Mouse (Mus musculus) 416B (cell line): ENCODE results near the gene Agfg2.
"Not testable (repeated sequence)": the region's sequence is repeated elsewhere in the genome, so short reads cannot be mapped to it uniquely, and the experiment has no call there.

Source experiments
- DNase-seq: peaks from one replicate; pipeline ENCODE4 v3.0.0; 2011; ENCODE audit warnings: low read depth

Agfg2 gene

DNA sequence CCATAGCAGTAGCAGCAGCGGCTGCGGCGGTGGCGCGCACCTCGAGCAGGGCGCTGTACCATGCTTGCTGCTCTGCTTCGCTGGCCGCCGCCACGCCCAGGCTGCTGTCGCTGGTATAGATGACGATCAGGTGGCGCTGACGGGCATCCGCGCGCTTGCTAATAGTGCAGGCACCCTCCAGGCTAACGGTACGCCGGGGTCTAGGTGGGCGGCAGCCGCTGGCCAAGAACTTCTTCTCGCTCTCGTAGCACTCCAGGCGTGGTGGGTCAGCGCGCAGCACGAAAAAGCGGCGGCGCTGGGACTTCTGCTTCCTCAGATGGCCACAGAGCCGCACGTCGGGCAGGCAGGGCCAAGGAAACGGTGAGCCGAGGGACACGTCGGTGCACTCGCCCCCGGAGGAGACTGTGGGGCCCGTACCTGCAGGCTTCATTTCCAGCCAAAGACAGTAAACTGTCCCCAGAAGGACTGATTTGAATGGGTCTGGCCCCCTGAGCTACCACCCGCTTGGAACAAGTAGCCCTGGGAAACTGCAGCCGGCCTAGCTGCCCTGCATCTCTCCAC, 39.4 kb downstream of the Agfg2 start:
- no peak for DNase-seq

- no peak for DNase-seq
Observed at GRCm38 (mm10) chr5:137644484-137644883, 40.0 kb downstream of the Agfg2 start.

DNA sequence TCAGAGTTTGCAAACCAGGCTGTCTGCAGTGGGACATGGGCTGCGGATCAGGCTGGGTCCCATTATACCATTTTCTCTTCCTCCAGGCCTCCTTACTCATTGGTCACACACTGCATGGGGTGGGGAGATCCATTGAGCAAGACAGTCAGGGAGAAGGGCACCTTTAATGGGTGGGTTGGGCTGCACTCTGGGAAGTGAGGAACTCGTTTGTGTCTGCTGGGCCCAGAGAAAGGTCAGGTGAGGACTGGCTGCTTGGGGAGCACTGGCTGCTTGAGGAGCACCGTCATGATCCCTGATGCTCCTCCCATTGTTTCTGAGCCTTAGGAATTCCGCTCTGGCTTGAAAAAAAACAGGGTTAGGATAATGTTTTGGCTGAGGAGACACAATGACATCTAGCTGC, 41.6 kb downstream of the Agfg2 start:
- no peak for DNase-seq

DNA sequence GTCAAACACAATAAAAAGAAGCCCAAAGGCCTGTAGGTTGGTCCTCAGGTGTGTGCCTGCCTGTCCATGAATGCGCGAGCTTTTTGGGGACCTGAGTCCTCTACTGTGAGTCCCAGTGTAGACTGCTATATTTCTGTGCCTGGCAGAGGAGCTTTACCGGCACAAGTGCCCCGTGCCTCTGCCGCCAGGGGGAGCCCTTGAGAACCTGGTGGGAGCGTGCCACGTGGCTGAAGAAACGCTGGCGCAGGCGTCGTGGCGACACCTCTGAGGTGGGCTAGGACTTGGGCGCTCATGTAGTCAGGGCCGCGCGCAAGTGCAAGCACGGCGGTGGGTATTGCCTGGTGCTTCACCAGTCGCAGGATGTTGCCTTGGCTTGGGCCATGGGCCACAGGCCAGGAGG, 43.5 kb downstream of the Agfg2 start, which contains the start of gene Sap25:
Gene Sap25 (plus strand): TSS at position 281 of the 400 bp plus-strand sequence.
- DNase-seq = peak; percentile 32

- DNase-seq = no peak
Observed at GRCm38 (mm10) chr5:137639472-137639871, 45.1 kb downstream of the Agfg2 start.

- no peak for DNase-seq
Observed at GRCm38 (mm10) chr5:137633397-137634084, 51.0 kb downstream of the Agfg2 start.

GRCm38 (mm10) chr5:137631591-137631990, 52.9 kb downstream of the Agfg2 start:
- DNase-seq = no peak

GRCm38 (mm10) chr5:137631171-137631570, 53.4 kb downstream of the Agfg2 start:
- peak; percentile 87 for DNase-seq

- DNase-seq = peak; percentile 40
Observed at GRCm38 (mm10) chr5:137630602-137631001, 53.9 kb downstream of the Agfg2 start.

- DNase-seq = peak; percentile 56
Observed at GRCm38 (mm10) chr5:137629906-137630545, 54.5 kb downstream of the Agfg2 start.

- DNase-seq = no peak
Observed at GRCm38 (mm10) chr5:137629306-137629721, 55.2 kb downstream of the Agfg2 start.

DNA sequence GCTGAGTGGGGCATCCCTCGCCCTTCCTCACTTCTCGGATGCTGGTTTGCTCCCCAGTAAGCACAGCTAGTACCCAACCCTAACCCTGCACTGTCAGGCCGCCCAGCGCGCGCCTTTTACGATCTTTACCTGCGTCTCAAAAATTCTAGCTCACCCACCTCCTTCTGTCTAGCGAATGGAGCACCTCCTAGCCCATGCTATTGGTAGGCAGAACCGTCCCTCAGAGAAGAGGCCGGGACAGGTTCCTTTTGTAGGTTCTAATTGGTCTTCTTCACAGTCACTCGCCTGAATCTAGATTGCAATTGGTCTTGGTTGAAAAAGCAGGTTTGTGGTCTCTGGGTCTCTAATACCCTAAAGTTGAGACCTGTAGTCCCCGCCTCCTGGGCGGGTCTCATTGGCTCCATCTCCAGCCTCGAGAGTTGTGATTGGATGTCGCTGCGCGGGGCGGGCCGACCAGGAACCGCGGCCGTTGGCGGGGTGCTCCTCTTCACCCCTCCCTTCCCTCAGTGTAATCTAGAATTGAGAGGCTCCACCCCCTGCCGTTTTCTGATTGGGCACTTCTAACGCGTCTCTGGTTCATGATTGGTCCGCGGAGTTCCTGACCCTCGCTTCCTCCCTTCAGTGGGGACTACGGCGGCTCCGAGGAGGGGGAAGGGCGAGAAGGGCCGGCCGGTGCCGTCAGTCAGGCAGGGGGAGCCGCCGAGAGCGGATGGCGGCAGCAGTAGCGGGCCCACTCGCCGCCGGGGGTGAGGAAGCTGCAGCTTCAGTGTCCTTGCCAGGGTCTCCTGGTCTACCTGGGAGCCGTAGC, 55.8 kb downstream of the Agfg2 start, which contains the start of the genes Fbxo24, Lrch4 and Gm20605:
Gene Fbxo24 (minus strand): TSS at position 505 of the 808 bp plus-strand sequence.
Gene Lrch4 (plus strand): TSS at position 624 of the 808 bp plus-strand sequence.
Gene Gm20605 (plus strand): TSS at position 678 of the 808 bp plus-strand sequence.
- DNase-seq = peak; percentile 100

DNA sequence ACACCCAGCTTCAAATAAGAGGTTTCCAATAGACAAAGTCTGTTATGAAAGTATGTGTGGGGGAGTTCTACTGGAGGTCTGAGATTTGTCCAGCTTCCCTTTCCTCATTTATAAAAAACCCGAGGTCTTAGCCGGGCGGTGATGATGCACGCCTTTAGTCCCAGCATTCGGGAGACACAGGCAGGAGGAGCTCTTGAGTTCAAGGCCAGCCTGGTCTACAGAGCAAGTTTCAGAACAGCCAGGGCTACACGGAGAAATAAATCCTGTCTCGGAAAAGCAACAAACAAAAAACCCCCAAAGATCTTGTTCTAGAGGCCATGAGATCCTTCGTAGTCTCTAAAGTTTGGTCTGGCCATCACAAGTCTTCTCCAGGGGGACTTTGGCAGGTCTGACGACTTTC, 56.5 kb downstream of the Agfg2 start:
- peak; percentile 68 for DNase-seq

GRCm38 (mm10) chr5:137623937-137624530, 60.5 kb downstream of the Agfg2 start:
- no peak for DNase-seq

- DNase-seq = no peak
Observed at GRCm38 (mm10) chr5:137615347-137615746, 69.2 kb downstream of the Agfg2 start.

DNA sequence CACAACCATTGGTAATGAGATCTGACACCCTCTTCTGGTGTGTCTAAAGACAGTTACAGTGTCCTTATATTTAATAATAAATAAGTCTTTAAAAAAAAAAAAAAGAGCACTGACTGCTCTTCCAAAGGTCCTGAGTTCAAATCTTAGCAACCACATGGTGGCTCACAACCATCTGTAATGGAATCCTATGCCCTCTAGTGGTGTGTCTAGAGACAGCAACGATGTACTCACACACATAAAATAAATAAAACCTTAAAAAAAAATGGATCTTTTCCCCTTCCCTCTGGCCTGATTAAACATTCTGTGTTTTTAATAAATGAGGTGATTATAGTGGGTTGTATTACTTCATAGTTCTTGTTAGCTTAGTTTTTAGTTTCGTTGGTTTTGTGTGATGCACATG, 69.6 kb downstream of the Agfg2 start:
- DNase-seq = not testable (repeated sequence)

GRCm38 (mm10) chr5:137613550-137613949, 71.0 kb downstream of the Agfg2 start, which contains the start of gene Pcolce:
Gene Pcolce (minus strand): TSS chr5:137613784.
- peak; percentile 53 for DNase-seq

- no peak for DNase-seq
Observed at GRCm38 (mm10) chr5:137613076-137613475, 71.5 kb downstream of the Agfg2 start.

GRCm38 (mm10) chr5:137611245-137611602, 73.3 kb downstream of the Agfg2 start:
- DNase-seq = no peak

DNA sequence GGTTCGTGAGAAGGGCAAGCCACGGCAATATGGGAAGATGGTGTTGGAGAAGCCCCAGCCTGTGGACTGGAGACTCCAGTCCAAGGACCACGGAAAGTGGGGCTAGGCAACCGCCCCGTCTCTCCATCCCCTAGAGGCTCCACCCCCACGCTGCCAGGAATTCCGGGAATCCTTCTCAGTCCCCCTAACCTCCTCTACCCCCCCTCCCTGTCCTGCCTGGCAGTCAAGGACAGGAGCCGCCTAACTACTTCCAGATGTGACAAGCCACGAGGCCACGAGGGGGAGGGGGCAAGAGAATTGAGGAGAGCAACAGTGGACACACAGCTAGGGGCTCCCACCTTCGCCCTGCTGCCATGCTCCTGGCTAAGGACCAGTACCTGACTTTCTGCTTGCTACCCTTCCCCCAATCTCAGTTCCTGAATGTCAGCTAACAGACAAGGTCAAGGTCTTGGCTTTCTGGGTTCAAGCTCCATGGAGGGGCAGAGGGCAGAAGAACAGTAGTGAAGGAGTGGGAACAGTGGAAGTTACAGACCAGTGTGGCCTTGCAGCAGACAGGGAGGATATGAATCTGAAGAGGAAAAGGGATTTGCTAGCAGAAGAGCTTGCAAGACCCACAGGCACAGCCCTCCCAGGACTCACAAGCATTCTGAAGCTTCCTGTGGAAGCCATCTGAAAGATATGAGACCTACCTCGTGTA, 73.8 kb downstream of the Agfg2 start:
- DNase-seq = no peak

- DNase-seq = no peak
Observed at GRCm38 (mm10) chr5:137610056-137610455, 74.5 kb downstream of the Agfg2 start.
